Mouse (Mus musculus) myocyte (in vitro differentiated cells): ENCODE results near the gene H2-Oa. TPM values are rescaled to one million over a fixed set of nuclear protein-coding genes. Genes with fewer than 3 reads are reported as not detected.

Experiments used
- H3K27me3 ChIP-seq: one replicate; pipeline ENCODE4 v1.6.1; 2011; ENCODE audit not compliant: control insufficient read depth, insufficient read depth, insufficient read length
- H3K36me3 ChIP-seq: one replicate; pipeline ENCODE4 v1.6.1; 2011; ENCODE audit not compliant: control insufficient read depth, insufficient read depth
- H3K4me2 ChIP-seq: one replicate; pipeline ENCODE4 v1.6.1; 2011; ENCODE audit warnings: low read depth, control low read depth
- H3K4me3 ChIP-seq: one replicate; pipeline ENCODE4 v1.5.1; 2011; ENCODE audit warnings: mild to moderate bottlenecking, control low read depth, moderate library complexity
- H3K79me2 ChIP-seq: one replicate; pipeline ENCODE4 v1.6.1; 2011; ENCODE audit not compliant: control insufficient read depth, insufficient read depth
- H3ac ChIP-seq: one replicate; pipeline ENCODE4 v1.6.1; 2011; ENCODE audit not compliant: control insufficient read depth, insufficient read length
- CEBPB ChIP-seq: IDR thresholded peaks from 2 replicates; pipeline ENCODE4 v1.6.1; 2011; ENCODE audit warnings: mild to moderate bottlenecking, moderate library complexity; ENCODE audit not compliant: poor library complexity, insufficient read depth, severe bottlenecking
- E2F4 ChIP-seq: IDR thresholded peaks from one replicate; pipeline ENCODE4 v1.6.1; 2011; ENCODE audit warnings: mild to moderate bottlenecking, control low read depth, moderate library complexity; ENCODE audit not compliant: insufficient read depth
- MAX ChIP-seq: IDR thresholded peaks from one replicate; pipeline ENCODE4 v1.6.1; 2011; ENCODE audit warnings: low read depth, mild to moderate bottlenecking, control low read depth
- MYOD1 ChIP-seq, 3 experiments: IDR thresholded peaks; one replicate each; pipeline ENCODE4 v1.6.1; 2011; ENCODE audit warnings: control low read depth in 2 of 3, low read depth in 2 of 3, mild to moderate bottlenecking in 2 of 3, moderate library complexity in 1 of 3; ENCODE audit not compliant: insufficient read length in 2 of 3, control insufficient read depth in 1 of 3
- MYOG ChIP-seq, 3 experiments: IDR thresholded peaks; one replicate each; pipeline ENCODE4 v1.6.1; 2011; ENCODE audit warnings: control low read depth in 2 of 3, low read depth in 2 of 3, mild to moderate bottlenecking in 2 of 3; ENCODE audit not compliant: insufficient read length in 2 of 3, control insufficient read depth in 1 of 3, insufficient read depth in 1 of 3
- POLR2A ChIP-seq: IDR thresholded peaks from one replicate; pipeline ENCODE4 v1.6.1; 2011; ENCODE audit warnings: low read depth, mild to moderate bottlenecking, control low read depth, moderate library complexity; ENCODE audit not compliant: insufficient read length
- POLR2AphosphoS2 ChIP-seq: IDR thresholded peaks from one replicate; pipeline ENCODE4 v1.6.1; 2011; ENCODE audit warnings: low read depth, control low read depth; ENCODE audit not compliant: insufficient read length
- REST ChIP-seq: IDR thresholded peaks from one replicate; pipeline ENCODE4 v1.6.1; 2011; ENCODE audit warnings: mild to moderate bottlenecking, control low read depth, moderate library complexity; ENCODE audit not compliant: insufficient read depth, insufficient read length
- SRF ChIP-seq: IDR thresholded peaks from one replicate; pipeline ENCODE4 v1.6.1; 2011; ENCODE audit warnings: low read depth; ENCODE audit not compliant: control insufficient read depth, insufficient read length
- TCF12 ChIP-seq: IDR thresholded peaks from one replicate; pipeline ENCODE4 v1.6.1; 2011; ENCODE audit warnings: mild to moderate bottlenecking, control low read depth; ENCODE audit not compliant: poor library complexity, insufficient read depth, severe bottlenecking
- TCF3 ChIP-seq: IDR thresholded peaks from one replicate; pipeline ENCODE4 v1.6.1; 2011; ENCODE audit warnings: low read depth, control low read depth; ENCODE audit not compliant: insufficient read length
- USF1 ChIP-seq: IDR thresholded peaks from one replicate; pipeline ENCODE4 v1.6.1; 2011; ENCODE audit warnings: low read depth, mild to moderate bottlenecking, control low read depth, moderate library complexity
- polyA plus RNA-seq: library from polyadenylated mRNA; unstranded; fragments of >200 nt; fragmentation: generic; extraction: Trizol; gene quantifications from one replicate; pipeline ENCODE4 v1.2.1, GENCODE M21; 2012; ENCODE audit warnings: missing spikeins

H2-Oa gene
- polyA plus RNA-seq, 1 experiment: 0.07 TPM

DNA sequence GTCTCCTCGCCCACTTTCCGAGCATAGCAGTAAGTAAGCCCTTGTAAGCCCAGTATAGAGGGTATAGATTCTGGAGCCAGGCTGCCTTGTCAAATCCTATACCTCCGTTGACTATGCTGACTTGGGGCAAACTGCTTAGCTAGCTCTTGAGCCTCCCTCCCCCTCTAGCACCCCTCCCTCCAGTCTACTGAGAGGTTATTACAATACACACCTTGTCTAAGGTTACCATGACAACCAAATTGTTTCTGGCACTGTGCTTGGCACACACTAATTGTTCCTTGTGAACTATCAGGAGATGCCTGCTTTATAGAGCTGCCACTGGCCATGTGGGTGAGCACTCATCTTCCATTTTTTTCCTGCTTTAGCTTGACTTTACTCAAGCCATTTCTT, 17.7 kb downstream of the H2-Oa start:
- peaks cover 7% of the 10 kb centered on the region for H3K79me2 ChIP-seq
- H3K36me3 ChIP-seq: peaks cover 37% of the 10 kb centered on the region
- H3ac ChIP-seq: no peak overlapping the region
- H3K27me3 ChIP-seq: no peaks in the 10 kb centered on the region
- TF ChIP-seq MYOG (IDR thresholded peaks at IDR 0.05; ENCODE audit: control insufficient read depth in 1 of 3, insufficient read depth in 1 of 3, insufficient read length in 2 of 3, low read depth in 2 of 3) (no peak), POLR2AphosphoS2 (peak; percentile 19), CEBPB (no peak), MYOD1 (IDR thresholded peaks at IDR 0.05; ENCODE audit: control insufficient read depth in 1 of 3, insufficient read length in 2 of 3, low read depth in 2 of 3) (no peak), TCF3 (no peak)
- no peak overlapping the region for H3K4me3 ChIP-seq
- H3K4me2 ChIP-seq: no peak overlapping the region

DNA sequence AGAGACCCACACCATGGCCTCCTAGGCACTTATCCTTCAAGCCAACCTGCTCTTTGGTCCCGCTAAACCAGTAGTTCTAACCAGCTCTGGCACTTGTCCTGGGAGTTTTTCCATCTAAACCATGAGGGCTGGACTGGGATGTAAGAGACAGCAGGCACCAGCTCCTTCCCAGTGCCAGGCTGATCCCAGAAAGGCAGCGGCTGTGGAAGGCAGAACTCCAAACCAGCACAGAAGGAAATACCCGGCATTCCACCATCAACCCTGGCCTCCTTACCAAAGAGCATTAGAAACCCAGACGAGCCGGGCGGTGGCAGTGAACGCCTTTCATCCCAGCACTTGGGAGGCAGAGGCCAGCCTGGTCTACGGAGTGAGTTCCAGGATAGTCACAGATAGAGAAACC, 18.2 kb downstream of the H2-Oa start:
- Histone ChIP-seq H3K4me3 (no peak overlapping the region), H3K4me2 (no peak overlapping the region), H3K79me2 (peaks cover 12% of the 10 kb centered on the region), H3K27me3 (no peaks in the 10 kb centered on the region), H3ac (no peak overlapping the region), H3K36me3 (peaks cover 42% of the 10 kb centered on the region)
- TF ChIP-seq TCF3 (no peak), E2F4 (no peak), SRF (no peak), MYOD1 (IDR thresholded peaks at IDR 0.05; ENCODE audit: control insufficient read depth in 1 of 3, insufficient read length in 2 of 3, low read depth in 2 of 3) (no peak), TCF12 (no peak), POLR2A (no peak), REST (no peak), POLR2AphosphoS2 (no peak), MAX (no peak), USF1 (no peak), CEBPB (no peak), MYOG (IDR thresholded peaks at IDR 0.05; ENCODE audit: control insufficient read depth in 1 of 3, insufficient read depth in 1 of 3, insufficient read length in 2 of 3, low read depth in 2 of 3) (no peak)

- Histone ChIP-seq H3K4me3 (no peak overlapping the region), H3K36me3 (peaks cover 69% of the 10 kb centered on the region), H3K4me2 (no peak overlapping the region), H3ac (no peak overlapping the region), H3K27me3 (no peaks in the 10 kb centered on the region), H3K79me2 (peaks cover 47% of the 10 kb centered on the region)
- TF ChIP-seq POLR2AphosphoS2 (no peak), POLR2A (peak; percentile 22)
Measured at GRCm38 (mm10) chr17:34114114-34114513, 22.0 kb downstream of the H2-Oa start.

GRCm38 (mm10) chr17:34116736-34117370, 24.7 kb downstream of the H2-Oa start:
- H3K4me3 ChIP-seq: peak overlapping the region; percentile 99
- no peak overlapping the region for H3ac ChIP-seq
- no peaks in the 10 kb centered on the region for H3K27me3 ChIP-seq
- peaks cover 52% of the 10 kb centered on the region for H3K79me2 ChIP-seq
- TF ChIP-seq POLR2AphosphoS2: peak; percentile 68
- no peak for TF ChIP-seq MYOD1 (IDR thresholded peaks at IDR 0.05; ENCODE audit: control insufficient read depth in 1 of 3, insufficient read length in 2 of 3, low read depth in 2 of 3)
- peak; percentile 14 for TF ChIP-seq POLR2A
- peaks cover 60% of the 10 kb centered on the region for H3K36me3 ChIP-seq
- H3K4me2 ChIP-seq: peak overlapping the region; percentile 96

DNA sequence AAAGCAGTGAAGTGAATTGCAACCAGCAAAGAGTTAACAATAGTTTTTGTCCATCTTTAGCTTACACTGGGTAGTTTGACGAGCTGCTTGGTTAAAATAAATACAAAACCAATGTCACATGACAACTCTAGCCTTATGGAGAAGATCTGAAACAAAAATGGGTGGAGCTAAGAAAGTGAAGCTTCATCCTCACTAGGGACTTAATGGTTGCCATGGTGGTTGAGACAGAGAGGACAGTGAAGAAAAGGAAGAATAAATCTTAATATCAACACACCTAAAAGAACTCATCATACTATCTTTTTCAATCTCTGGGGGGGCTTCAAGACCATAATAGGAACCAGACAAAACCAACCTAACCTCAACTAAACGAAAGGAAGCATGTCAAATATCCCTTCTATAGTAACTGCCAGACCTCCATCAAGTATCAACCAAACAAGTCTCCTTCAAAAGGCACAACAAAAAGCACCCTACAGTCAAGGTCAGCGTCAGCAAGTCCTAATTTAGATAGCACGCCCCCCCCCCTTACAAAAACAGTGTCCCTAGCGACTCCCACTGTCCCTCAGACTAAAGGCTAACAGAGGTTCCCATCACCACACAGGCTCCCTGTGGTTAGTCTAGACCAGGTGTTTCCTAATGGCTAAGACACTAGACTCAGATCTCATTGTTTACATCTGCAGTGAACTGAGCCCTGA, 25.4 kb downstream of the H2-Oa start:
- Histone ChIP-seq H3K27me3 (no peaks in the 10 kb centered on the region), H3K36me3 (peaks cover 53% of the 10 kb centered on the region), H3K79me2 (peaks cover 52% of the 10 kb centered on the region), H3K4me2 (peak overlapping the region; percentile 96), H3ac (peak overlapping the region; percentile 37), H3K4me3 (peak overlapping the region; percentile 99)
- TF ChIP-seq E2F4 (no peak), USF1 (peak; percentile 59)
